Mouse (Mus musculus): ENCODE measurements at regions not wholly inside any gene's neighbourhood (a gene's known extent, or its start where the extent isn't known, plus 50 kb on each side); places are given as distances from the start of the nearest gene placed in this dataset.

DNA sequence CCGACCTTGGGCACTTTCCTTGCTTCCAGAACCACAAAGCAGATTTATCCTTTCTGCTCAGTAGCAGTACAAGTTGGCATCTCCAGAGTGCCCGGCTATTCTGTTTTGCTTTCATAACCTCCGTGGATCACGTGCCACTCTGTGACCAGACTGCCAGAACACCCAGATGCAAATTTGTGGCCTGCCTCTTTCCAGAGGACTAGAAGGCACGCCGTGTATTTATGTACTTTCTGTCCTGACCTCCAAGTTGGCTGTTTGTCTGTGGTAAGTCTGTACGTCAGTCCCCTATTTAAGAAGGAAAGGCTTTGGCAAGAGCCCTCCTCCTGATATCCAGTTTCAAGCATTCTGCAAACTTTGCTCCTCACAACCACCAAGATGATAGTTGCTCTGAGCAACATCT lies 319.6 kb upstream of the Dynlrb2 start:
- Histone ChIP-seq H3K36me3 (no peaks in the 10 kb centered on the region), H3K4me1 (peaks cover 6% of the 10 kb centered on the region; the same call in 1 of the 2 replicates), H3K27me3 (ENCODE audit: low read depth, poor library complexity, severe bottlenecking) (no peaks in the 10 kb centered on the region), H3K27ac (replicated peaks) (no peak overlapping the region), H3K9me3 (replicated peaks) (no peaks in the 10 kb centered on the region), H3K4me3 (no peak overlapping the region)
- WGBS, result 89% methylated on average over 7 of the region's 7 CpGs
- DNase-seq (ENCODE audit: low spot score), result no peak

DNA sequence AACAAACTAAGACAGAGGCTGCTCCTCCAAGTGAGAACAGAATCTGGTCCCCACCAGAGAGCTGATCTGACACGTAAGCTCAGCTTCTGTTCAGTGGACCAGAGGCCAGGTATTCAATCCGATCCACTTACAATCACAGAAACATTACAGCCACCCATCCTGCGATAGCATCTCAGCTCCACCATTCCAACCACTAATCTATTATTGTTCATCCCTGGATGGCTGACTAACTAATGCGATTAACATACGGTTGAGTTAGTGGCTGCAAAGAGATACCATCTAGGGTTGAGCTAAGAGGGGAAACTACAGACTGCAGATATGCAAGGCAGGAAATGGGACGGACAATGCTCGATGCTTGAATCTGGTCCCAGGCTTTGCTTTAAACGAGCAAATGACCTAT lies 320.5 kb upstream of the Dynlrb2 start:
- H3K4me3 ChIP-seq, result no peak overlapping the region
- no peaks in the 10 kb centered on the region for H3K27me3 ChIP-seq (ENCODE audit: low read depth, poor library complexity, severe bottlenecking)
- H3K27ac ChIP-seq (replicated peaks), result no peak overlapping the region
- DNase-seq (ENCODE audit: low spot score), result no peak
- peaks cover 6% of the 10 kb centered on the region; the same call in 1 of the 2 replicates for H3K4me1 ChIP-seq
- no peaks in the 10 kb centered on the region for H3K36me3 ChIP-seq
- no peaks in the 10 kb centered on the region for H3K9me3 ChIP-seq (replicated peaks)
- 71% methylated on average over 8 of the region's 8 CpGs for WGBS

DNA sequence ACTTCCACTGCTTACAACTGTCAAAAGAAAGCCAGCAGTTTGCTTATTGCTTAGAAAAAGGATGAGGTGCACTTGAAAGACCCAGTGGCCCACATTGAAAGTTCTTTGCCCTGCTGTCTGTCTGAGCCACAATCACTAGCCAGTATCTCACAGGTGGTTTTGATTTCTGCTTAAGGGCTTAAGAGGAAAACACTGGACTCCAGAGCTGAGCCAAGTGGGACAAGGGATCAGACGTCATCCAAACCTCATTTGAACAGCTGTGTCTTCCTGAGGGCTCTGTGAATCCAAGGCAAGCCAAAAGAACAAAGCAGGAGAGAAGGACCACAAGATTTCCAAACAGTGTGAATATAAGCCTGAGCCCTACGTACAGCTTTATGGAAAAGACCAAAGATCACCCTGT lies 326.8 kb upstream of the Dynlrb2 start:
- H3K27me3 ChIP-seq (ENCODE audit: low read depth, poor library complexity, severe bottlenecking), result no peaks in the 10 kb centered on the region
- no peak overlapping the region for H3K27ac ChIP-seq (replicated peaks)
- no peaks in the 10 kb centered on the region for H3K9me3 ChIP-seq (replicated peaks)
- no peaks in the 10 kb centered on the region for H3K36me3 ChIP-seq
- no peak overlapping the region for H3K4me3 ChIP-seq
- DNase-seq (ENCODE audit: low spot score), result no peak
- 69% methylated on average over 2 of the region's 2 CpGs for WGBS
- H3K4me1 ChIP-seq, result no peaks in the 10 kb centered on the region

DNA sequence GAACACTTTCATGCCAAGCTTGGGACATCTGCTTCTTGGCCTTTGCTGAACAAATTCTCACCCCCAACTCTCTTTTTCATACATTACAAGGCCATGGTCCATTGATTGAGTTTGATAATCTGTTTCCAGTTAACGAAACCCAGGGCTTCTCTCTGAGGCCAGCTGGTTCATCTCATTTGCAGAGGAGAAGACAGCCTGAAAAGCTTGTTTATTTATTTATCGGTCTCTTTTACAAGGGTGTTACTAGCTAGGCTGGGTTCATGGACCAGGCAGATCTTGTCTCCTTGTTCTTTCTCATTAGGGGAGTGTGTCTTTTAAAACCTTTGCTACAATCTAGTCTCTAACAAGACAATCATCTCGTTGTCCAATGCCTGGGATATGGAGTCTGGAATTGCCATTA lies 329.9 kb upstream of the Dynlrb2 start:
- no peak overlapping the region for H3K27ac ChIP-seq (replicated peaks)
- no peak for DNase-seq (ENCODE audit: low spot score)

DNA sequence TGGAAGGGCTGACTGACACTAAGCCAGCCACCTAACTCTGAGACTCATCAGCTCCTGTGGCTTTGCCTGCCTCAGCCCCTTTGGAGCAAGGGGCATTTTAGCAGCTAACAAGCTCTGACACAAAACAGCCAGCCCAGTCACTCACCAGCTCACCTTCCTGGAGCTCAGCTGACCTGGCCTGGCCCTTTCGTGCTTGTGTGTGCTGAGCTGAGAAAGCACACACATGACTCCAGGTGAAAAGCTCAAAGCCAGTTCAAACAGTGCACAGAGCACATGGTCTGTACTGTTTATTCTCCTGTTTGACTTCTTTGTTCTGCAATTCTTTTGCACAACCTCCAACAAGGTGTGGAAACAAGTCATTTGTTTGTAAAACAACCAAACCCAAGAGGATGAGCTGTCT lies 330.8 kb upstream of the Dynlrb2 start:
- no peak overlapping the region for H3K4me3 ChIP-seq
- 62% methylated on average over 1 of the region's 1 CpGs for WGBS
- DNase-seq (ENCODE audit: low spot score), result no peak

More for the DNA sequence above, 329.9 kb upstream of the Dynlrb2 start:
- H3K36me3 ChIP-seq, result no peaks in the 10 kb centered on the region
- no peaks in the 10 kb centered on the region for H3K4me1 ChIP-seq
- no peaks in the 10 kb centered on the region for H3K27me3 ChIP-seq (ENCODE audit: low read depth, poor library complexity, severe bottlenecking)
- H3K4me3 ChIP-seq, result no peak overlapping the region
- no peaks in the 10 kb centered on the region for H3K9me3 ChIP-seq (replicated peaks)
- WGBS, result 69% methylated on average over 3 of the region's 3 CpGs

DNA sequence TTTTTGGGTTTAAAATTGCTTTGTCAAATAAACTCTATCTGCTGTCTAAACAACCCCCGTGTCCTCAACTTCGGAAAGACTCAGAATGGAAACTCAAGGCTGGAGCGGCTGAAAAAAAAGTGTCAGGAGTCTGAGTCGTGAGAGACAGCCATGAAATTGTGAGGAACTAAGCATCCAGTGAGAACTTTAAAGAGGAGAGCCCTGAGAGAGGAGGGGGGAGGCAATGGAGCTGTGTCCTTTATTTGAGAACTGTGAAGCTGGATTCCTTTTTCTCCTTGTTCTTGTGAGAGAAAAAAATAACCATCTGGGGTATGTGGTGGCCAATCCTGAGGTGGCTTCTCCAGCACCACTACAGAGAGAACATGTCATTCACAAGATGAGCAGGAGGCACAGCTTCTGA lies 336.9 kb upstream of the Dynlrb2 start:
- no peaks in the 10 kb centered on the region for H3K36me3 ChIP-seq
- H3K27ac ChIP-seq (replicated peaks), result no peak overlapping the region
- H3K9me3 ChIP-seq (replicated peaks), result no peaks in the 10 kb centered on the region
- H3K4me1 ChIP-seq, result peaks cover 14% of the 10 kb centered on the region
- 57% methylated on average over 4 of the region's 4 CpGs for WGBS
- peak; percentile 15 for DNase-seq (ENCODE audit: low spot score)
- no peaks in the 10 kb centered on the region for H3K27me3 ChIP-seq (ENCODE audit: low read depth, poor library complexity, severe bottlenecking)
- no peak overlapping the region for H3K4me3 ChIP-seq

More for the DNA sequence above, 330.8 kb upstream of the Dynlrb2 start:
- no peaks in the 10 kb centered on the region for H3K4me1 ChIP-seq
- no peaks in the 10 kb centered on the region for H3K36me3 ChIP-seq
- H3K27me3 ChIP-seq (ENCODE audit: low read depth, poor library complexity, severe bottlenecking), result no peaks in the 10 kb centered on the region
- no peak overlapping the region for H3K27ac ChIP-seq (replicated peaks)
- no peaks in the 10 kb centered on the region for H3K9me3 ChIP-seq (replicated peaks)

DNA sequence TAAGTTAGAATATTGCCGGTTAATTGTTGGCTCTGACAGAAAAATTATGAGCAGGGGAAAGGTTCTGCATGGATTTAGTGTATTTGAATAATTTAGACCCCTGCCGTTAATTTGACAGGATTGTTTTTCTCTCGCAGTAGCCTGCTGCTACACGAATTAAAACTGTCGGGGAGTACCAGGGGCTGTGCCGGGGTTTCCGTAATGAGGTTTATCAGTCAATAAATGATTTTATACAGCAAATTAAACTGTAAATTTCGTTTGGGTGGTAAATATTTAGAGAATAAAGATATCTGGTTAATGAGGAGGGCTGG lies 339.8 kb upstream of the Dynlrb2 start:
- no peaks in the 10 kb centered on the region for H3K9me3 ChIP-seq (replicated peaks)
- 36% methylated on average over 8 of the region's 8 CpGs for WGBS
- no peak overlapping the region for H3K27ac ChIP-seq (replicated peaks)
- peaks cover 14% of the 10 kb centered on the region for H3K4me1 ChIP-seq
- H3K36me3 ChIP-seq, result no peaks in the 10 kb centered on the region
- no peak for DNase-seq (ENCODE audit: low spot score)
- no peaks in the 10 kb centered on the region for H3K27me3 ChIP-seq (ENCODE audit: low read depth, poor library complexity, severe bottlenecking)
- no peak overlapping the region for H3K4me3 ChIP-seq

DNA sequence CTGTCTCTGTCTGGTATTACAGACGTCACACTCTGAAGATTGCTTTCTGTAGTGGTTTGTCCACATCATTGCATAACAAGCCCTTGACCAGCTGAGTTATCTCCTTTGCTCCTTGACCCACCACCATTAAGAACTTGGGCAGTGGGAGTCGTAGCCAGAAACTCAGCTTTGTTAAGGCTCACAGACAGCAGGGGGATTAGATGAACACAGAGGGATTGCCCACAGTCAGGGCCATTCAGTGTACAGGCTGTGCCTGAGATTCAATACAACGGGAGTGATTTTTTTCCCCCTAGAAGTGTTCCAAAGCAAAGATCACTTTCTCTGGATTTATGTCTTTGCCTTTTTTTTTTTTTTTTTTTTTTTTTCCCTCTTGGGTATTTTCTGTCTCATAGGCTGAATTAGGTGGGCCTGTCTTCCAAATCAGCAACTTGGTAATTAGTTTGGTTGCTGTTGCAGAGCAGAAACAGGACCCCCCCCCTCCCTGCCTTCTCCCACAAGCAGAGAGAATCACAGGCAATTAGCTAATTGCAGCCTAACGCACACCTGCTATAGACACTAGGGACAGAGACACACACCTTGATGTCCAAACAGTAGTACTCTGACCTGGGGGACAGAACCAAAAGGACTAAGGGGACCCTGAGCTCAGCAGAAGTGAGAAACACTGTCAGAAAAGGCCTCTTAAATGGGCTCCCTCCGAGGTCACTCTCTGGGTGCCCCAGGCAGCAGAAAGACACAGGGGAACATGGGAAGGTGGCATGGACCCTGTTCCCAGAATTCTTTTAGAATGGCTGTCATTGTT lies 340.4 kb upstream of the Dynlrb2 start:
- H3K36me3 ChIP-seq, result no peaks in the 10 kb centered on the region
- 45% methylated on average over 5 of the region's 5 CpGs for WGBS
- DNase-seq (ENCODE audit: low spot score), result no peak
- no peak overlapping the region for H3K27ac ChIP-seq (replicated peaks)
- H3K9me3 ChIP-seq (replicated peaks), result no peaks in the 10 kb centered on the region
- peaks cover 14% of the 10 kb centered on the region for H3K4me1 ChIP-seq
- no peaks in the 10 kb centered on the region for H3K27me3 ChIP-seq (ENCODE audit: low read depth, poor library complexity, severe bottlenecking)
- H3K4me3 ChIP-seq, result no peak overlapping the region

DNA sequence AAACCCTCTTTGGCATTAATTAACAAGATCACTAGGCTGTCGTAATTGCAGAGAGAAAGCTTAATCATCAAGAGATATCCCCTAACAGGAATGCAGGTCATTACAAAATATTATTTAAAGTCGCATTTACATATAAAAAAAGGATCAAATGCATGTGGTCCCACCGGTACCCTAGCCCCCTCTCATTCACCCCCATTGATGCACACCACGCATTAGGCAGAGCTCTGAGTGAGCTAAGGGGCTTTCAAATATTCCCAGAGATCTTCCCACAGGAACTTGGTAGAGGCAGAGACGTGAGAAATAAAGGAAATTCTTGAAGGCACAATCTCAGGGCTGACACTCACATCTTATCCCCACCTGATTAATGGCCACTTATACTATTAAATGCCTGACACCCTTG lies 343.8 kb upstream of the Dynlrb2 start:
- peaks cover 6% of the 10 kb centered on the region for H3K4me1 ChIP-seq
- no peaks in the 10 kb centered on the region for H3K9me3 ChIP-seq (replicated peaks)
- H3K36me3 ChIP-seq, result no peaks in the 10 kb centered on the region
- H3K27ac ChIP-seq (replicated peaks), result no peak overlapping the region
- DNase-seq (ENCODE audit: low spot score), result no peak
- no peaks in the 10 kb centered on the region for H3K27me3 ChIP-seq (ENCODE audit: low read depth, poor library complexity, severe bottlenecking)
- no peak overlapping the region for H3K4me3 ChIP-seq
- 83% methylated on average over 5 of the region's 5 CpGs for WGBS

DNA sequence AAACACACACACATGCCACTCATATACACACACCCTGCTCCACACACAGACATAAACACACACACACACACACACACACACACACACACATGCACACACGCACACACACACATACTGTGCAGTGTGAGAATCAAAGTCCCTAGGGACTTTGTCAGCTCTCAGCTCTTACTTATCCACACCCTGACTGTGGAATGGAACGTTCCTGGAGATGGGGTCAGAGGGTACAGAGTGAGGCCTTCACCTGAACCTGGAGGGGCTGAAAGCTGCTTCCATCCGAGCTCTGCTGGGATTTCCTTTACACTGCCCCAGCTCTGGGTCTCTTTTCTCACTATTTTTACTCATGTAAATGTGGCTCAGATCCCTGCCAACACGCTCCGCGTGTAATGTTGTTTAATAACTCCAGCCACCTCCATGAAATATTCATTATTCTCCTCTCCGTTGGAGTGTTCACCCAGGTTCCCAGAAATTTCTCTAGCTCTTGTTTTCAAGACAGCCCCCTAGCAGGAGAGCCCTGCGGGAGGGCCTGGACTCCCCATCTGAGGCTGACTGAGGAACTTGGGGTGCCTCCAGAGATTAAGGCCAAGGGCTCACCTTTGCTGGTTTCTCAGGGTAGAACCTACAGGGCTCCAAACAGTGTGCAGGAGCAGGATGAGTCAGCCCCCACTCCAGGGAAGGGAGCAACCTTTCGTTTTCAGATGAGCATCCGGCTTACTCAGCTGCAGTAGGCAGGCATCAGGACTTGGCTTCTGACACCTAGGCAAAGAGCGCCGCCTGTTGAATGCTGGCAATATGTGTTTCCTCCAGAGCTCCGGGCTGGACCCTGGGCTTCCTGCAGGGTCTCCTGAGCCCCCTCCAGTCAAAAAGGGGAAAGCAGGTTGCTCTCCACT lies 360.8 kb upstream of the Dynlrb2 start:
- H3K27ac ChIP-seq (replicated peaks), result no peak overlapping the region
- 51% methylated on average over 13 of the region's 13 CpGs for WGBS
- DNase-seq (ENCODE audit: low spot score), result peak; percentile 43

DNA sequence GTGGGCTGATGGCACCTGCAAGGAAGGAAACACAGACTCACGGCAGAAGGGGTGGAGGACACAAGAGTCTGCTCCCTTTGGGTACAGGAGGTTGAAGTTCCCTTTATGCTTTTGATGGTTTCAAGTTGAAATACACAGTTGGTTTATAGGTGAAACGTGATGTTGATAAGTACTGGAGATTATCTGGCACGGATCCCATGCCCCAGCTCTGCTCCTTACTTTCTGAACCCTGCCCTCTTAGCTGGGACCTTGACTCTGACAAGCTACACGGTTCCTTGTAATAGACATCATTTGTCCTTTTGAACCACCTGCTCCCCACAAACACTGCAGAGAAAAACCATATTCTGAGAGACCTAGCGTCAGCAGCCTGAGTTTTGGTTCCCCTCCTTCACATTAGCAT lies 363.4 kb upstream of the Dynlrb2 start:
- no peaks in the 10 kb centered on the region for H3K36me3 ChIP-seq
- DNase-seq (ENCODE audit: low spot score), result no peak
- H3K9me3 ChIP-seq (replicated peaks), result no peaks in the 10 kb centered on the region
- H3K4me3 ChIP-seq, result no peak overlapping the region
- no peak overlapping the region for H3K27ac ChIP-seq (replicated peaks)
- peaks cover 5% of the 10 kb centered on the region; the same call in 1 of the 2 replicates for H3K4me1 ChIP-seq
- 85% methylated on average over 5 of the region's 5 CpGs for WGBS
- H3K27me3 ChIP-seq (ENCODE audit: low read depth, poor library complexity, severe bottlenecking), result no peaks in the 10 kb centered on the region

More for the DNA sequence above, 360.8 kb upstream of the Dynlrb2 start:
- Histone ChIP-seq H3K4me1 (peaks cover 11% of the 10 kb centered on the region), H3K4me3 (no peak overlapping the region), H3K9me3 (replicated peaks) (no peaks in the 10 kb centered on the region), H3K27me3 (ENCODE audit: low read depth, poor library complexity, severe bottlenecking) (no peaks in the 10 kb centered on the region), H3K36me3 (no peaks in the 10 kb centered on the region)

DNA sequence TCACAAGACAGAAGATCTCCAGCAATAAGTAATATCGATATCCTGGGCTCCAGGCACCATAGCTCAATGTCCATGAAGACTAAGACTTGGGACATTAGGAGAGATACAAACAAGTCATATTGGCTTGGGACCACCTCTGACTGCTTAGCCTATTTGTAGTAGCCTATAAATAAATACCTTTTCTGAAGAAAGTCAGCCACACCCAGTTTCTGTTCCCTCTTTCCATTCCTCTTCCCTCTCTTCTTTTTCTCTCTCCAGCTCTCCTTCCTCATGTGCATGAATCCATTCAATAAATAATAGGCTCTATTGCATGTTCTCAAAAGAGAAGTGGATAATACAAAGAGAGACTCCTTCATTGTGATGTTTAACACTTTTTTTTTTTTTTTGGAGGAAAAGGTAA lies 364.8 kb upstream of the Dynlrb2 start:
- Histone ChIP-seq H3K9me3 (replicated peaks) (no peaks in the 10 kb centered on the region), H3K27ac (replicated peaks) (no peak overlapping the region), H3K4me3 (no peak overlapping the region), H3K4me1 (peaks cover 5% of the 10 kb centered on the region; the same call in 1 of the 2 replicates), H3K36me3 (no peaks in the 10 kb centered on the region), H3K27me3 (ENCODE audit: low read depth, poor library complexity, severe bottlenecking) (no peaks in the 10 kb centered on the region)
- DNase-seq (ENCODE audit: low spot score), result no peak
- WGBS, result 97% methylated on average over 1 of the region's 1 CpGs

DNA sequence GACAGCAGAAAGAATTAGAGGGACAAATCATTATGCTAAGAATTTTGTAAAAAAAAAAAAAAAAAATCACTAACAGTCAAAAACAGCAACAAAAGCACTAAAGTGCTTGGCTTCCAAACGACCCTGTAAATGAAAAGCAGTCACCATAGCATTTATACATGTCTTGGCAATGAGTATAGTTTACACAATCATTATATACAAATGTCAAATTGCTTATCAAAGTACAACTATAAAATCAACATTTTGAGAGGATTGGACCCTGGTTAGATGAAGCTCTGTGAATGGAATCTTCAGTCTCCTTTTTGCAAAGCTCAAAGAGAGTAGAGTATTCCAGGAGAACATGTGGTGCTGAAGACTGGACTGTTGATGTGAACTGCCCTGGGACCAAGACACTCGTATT lies 367.0 kb upstream of the Dynlrb2 start:
- Histone ChIP-seq H3K4me1 (no peaks in the 10 kb centered on the region), H3K36me3 (no peaks in the 10 kb centered on the region)

More for the DNA sequence above, 367.0 kb upstream of the Dynlrb2 start:
- no peak overlapping the region for H3K27ac ChIP-seq (replicated peaks)
- 72% methylated on average over 2 of the region's 2 CpGs for WGBS
- H3K4me3 ChIP-seq, result no peak overlapping the region
- H3K9me3 ChIP-seq (replicated peaks), result no peaks in the 10 kb centered on the region
- DNase-seq (ENCODE audit: low spot score), result no peak
- no peaks in the 10 kb centered on the region for H3K27me3 ChIP-seq (ENCODE audit: low read depth, poor library complexity, severe bottlenecking)
